Mouse (Mus musculus) G1E (cell line): Measurements from ENCODE around the gene Ccdc83.

Experiments
- CTCF ChIP-seq: IDR thresholded peaks from 2 replicates; pipeline ENCODE4 v1.5.1; 2012; ENCODE audit warnings: low read depth, low read length, inconsistent platforms, mixed read lengths
- GATA1 ChIP-seq: IDR thresholded peaks from 2 replicates; pipeline ENCODE4 v1.6.1; 2012; ENCODE audit warnings: borderline replicate concordance, low read length, inconsistent platforms, mixed read lengths

DNA sequence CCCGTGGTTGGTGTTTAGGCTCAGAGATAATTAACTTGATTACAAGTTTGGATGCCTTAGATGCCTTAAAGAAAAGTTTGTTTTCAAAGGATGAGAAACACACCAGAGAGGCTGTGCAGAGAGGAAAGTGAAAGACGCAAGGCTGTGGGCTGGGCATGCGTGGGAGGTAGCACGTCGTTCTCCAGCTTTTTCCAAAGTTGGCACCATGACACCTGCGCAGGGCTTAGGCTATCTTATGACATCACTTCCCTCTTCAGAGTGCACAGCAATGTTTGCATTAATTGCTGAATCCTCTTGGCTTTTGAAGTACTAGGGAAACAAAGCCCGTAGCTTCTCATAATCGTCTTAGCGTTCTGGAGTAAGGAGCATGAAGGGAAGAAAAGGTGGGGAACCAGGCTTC, 34.1 kb downstream of the Ccdc83 start:
- TF ChIP-seq CTCF (no peak), GATA1 (no peak)
